Mouse (Mus musculus): Measurements from ENCODE around the gene Prkag1.

DNA sequence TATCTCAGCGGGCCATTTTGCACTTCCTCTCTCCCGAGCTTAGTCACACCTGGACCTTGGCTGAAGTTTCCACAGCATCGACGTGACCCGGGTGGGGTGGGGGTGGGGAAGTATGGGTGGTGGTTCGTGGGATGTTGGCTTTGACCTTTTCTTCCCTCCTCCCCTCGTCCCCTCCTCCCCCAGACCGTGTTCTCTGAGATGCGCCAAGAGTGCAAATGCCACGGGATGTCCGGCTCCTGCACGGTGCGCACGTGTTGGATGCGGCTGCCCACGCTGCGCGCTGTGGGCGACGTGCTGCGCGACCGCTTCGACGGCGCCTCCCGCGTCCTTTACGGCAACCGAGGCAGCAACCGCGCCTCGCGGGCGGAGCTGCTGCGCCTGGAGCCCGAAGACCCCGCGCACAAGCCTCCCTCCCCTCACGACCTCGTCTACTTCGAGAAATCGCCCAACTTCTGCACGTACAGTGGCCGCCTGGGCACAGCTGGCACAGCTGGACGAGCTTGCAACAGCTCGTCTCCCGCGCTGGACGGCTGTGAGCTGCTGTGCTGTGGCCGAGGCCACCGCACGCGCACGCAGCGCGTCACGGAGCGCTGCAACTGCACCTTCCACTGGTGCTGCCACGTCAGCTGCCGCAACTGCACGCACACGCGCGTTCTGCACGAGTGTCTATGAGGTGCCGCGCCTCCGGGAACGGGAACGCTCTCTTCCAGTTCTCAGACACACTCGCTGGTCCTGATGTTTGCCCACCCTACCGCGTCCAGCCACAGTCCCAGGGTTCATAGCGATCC, 38.9 kb downstream of the Prkag1 start:
- TF ChIP-seq EP300 (IDR thresholded peaks at IDR 0.05; ENCODE audit: low read depth) = no peak
- TF ChIP-seq CTCF (IDR thresholded peaks at IDR 0.05; ENCODE audit: low read depth) = no peak

All from liver, postnatal 0 days (tissue).